Comparison of ENCODE assay signal across 10 mouse cellular contexts in genomic region chr15:99974476-99975220, GRCm38 (mm10). TPM values are rescaled to one million over a fixed set of nuclear protein-coding genes. Genes with fewer than 3 reads are reported as not detected.
DNase-seq lines count a peak whose midpoint lies in the region; ATAC-seq and TF ChIP-seq lines count a peak whose summit lies in the region.
"Had no signal": no experiment of that assay in that cellular context is flagged by ENCODE, and none has a peak within 500 bp of the region (broad histone marks: within the 10 kb centered on the region; RNA-seq: fewer than 3 reads in every experiment).

No protein-coding gene starts in this region.

- peaks cover 9% of the 10 kb centered on the region for H3K4me1 ChIP-seq in midbrain, embryonic 10.5 days
- peaks cover 11% of the 10 kb centered on the region for H3K4me1 ChIP-seq in midbrain, embryonic 15.5 days
- no peaks in the 10 kb centered on the region for H3K4me1 ChIP-seq in intestine, postnatal 0 days (replicated peaks; ENCODE audit: control insufficient read depth, insufficient read depth, low read length)
- no peaks in the 10 kb centered on the region for H3K4me1 ChIP-seq in stomach, embryonic 15.5 days

- no peaks in the 10 kb centered on the region for H3K36me3 ChIP-seq in midbrain, embryonic 10.5 days
- no peaks in the 10 kb centered on the region for H3K36me3 ChIP-seq in midbrain, embryonic 15.5 days (replicated peaks)
- H3K36me3 ChIP-seq in intestine, postnatal 0 days (ENCODE audit: control insufficient read depth, insufficient read depth): no peaks in the 10 kb centered on the region
- no peaks in the 10 kb centered on the region for H3K36me3 ChIP-seq in stomach, embryonic 15.5 days
- H3K36me3 ChIP-seq: limb, embryonic 15.5 days had no signal

- H3K4me3 ChIP-seq in midbrain, embryonic 10.5 days: peak overlapping the region; percentile 76
- H3K4me3 ChIP-seq in midbrain, embryonic 15.5 days: no peak overlapping the region
- H3K4me3 ChIP-seq in intestine, postnatal 0 days (ENCODE audit: low read depth, low read length): peak overlapping the region; percentile 78
- H3K4me3 ChIP-seq in stomach, embryonic 15.5 days (replicated peaks): no peak overlapping the region

- TF ChIP-seq CTCF in intestine, postnatal 0 days (IDR thresholded peaks at IDR 0.05; ENCODE audit: low read depth): no peak

- ATAC-seq in midbrain, embryonic 15.5 days (replicated peaks): no peak
- ATAC-seq in intestine, postnatal 0 days: no peak
- no peak for ATAC-seq in stomach, embryonic 15.5 days (ENCODE audit: insufficient read depth, low FRiP score, low read depth)
- no peak for ATAC-seq in inflammation-experienced regulatory T-cells, adult 6 months

- no peaks in the 10 kb centered on the region for H3K27me3 ChIP-seq in midbrain, embryonic 10.5 days (ENCODE audit: low read depth, poor library complexity, severe bottlenecking)
- no peaks in the 10 kb centered on the region for H3K27me3 ChIP-seq in midbrain, embryonic 15.5 days (replicated peaks)
- H3K27me3 ChIP-seq in intestine, postnatal 0 days (replicated peaks; ENCODE audit: control insufficient read depth, insufficient read depth, low read length): no peaks in the 10 kb centered on the region
- no peaks in the 10 kb centered on the region for H3K27me3 ChIP-seq in stomach, embryonic 15.5 days (replicated peaks)
- H3K27me3 ChIP-seq: limb, embryonic 15.5 days had no signal

- 81% methylated on average over 2 of the region's 2 CpGs for WGBS in midbrain, embryonic 10.5 days
- 85% methylated on average over 2 of the region's 2 CpGs for WGBS in midbrain, embryonic 15.5 days
- WGBS in intestine, postnatal 0 days: 28% methylated on average over 2 of the region's 2 CpGs
- 62% methylated on average over 2 of the region's 2 CpGs for WGBS in stomach, embryonic 15.5 days

- H3K9me3 ChIP-seq in midbrain, embryonic 10.5 days (replicated peaks): no peaks in the 10 kb centered on the region
- H3K9me3 ChIP-seq in midbrain, embryonic 15.5 days: no peaks in the 10 kb centered on the region
- H3K9me3 ChIP-seq in intestine, postnatal 0 days (ENCODE audit: control insufficient read depth): no peaks in the 10 kb centered on the region
- H3K9me3 ChIP-seq in stomach, embryonic 15.5 days: no peaks in the 10 kb centered on the region
- H3K9me3 ChIP-seq: limb, embryonic 15.5 days had no signal

- no peak overlapping the region for H3K4me2 ChIP-seq in midbrain, embryonic 15.5 days
- H3K4me2 ChIP-seq in intestine, postnatal 0 days (replicated peaks; ENCODE audit: low read depth): peak overlapping the region; percentile 76
- peak overlapping the region; percentile 51; the same call in 1 of the 2 replicates for H3K4me2 ChIP-seq in stomach, embryonic 15.5 days

- H3K9ac ChIP-seq in midbrain, embryonic 15.5 days: no peak overlapping the region
- H3K9ac ChIP-seq in intestine, postnatal 0 days (ENCODE audit: low read depth, low read length): no peak overlapping the region
- no peak overlapping the region for H3K9ac ChIP-seq in stomach, embryonic 15.5 days

- DNase-seq in heart, adult 11 months: peak; percentile 66
- DNase-seq in heart, adult 8-10 months (ENCODE audit: low spot score): no peak
- DNase-seq in midbrain, embryonic 10.5 days (ENCODE audit: low spot score): no peak
- no peak for DNase-seq in testis, postnatal 14 days (ENCODE audit: low spot score)
- DNase-seq: cerebellum, adult 2 months had no signal

- H3K27ac ChIP-seq in midbrain, embryonic 10.5 days (replicated peaks): no peak overlapping the region
- H3K27ac ChIP-seq in midbrain, embryonic 15.5 days: no peak overlapping the region
- H3K27ac ChIP-seq in intestine, postnatal 0 days (ENCODE audit: low read depth, low read length): no peak overlapping the region
- H3K27ac ChIP-seq in stomach, embryonic 15.5 days: no peak overlapping the region

RNA-seq across cellular contexts. Expression of gene Larp4, which starts 4.8 kb away (rescaled TPM):
- total RNA-seq in heart, adult 8-10 months (2022): 10 to 100 TPM; 41.2 to 61.1 (median 53.9) TPM
- 35.5 and 37.3 TPM in 2 replicates for polyA plus RNA-seq in midbrain, embryonic 10.5 days (2016; fragmentation: Nextera tagmentation; extraction: Ambion mirVana)
- 19.8 and 21.4 TPM in 2 replicates for polyA plus RNA-seq in midbrain, embryonic 15.5 days (2015; fragmentation: Nextera tagmentation; extraction: Ambion mirVana)
- 29.7 and 32.5 TPM in 2 replicates for polyA plus RNA-seq in intestine, postnatal 0 days (2015; fragmentation: Nextera tagmentation; extraction: Ambion mirVana)
- polyA plus RNA-seq in stomach, embryonic 15.5 days (2015; fragmentation: Nextera tagmentation; extraction: Ambion mirVana): 34.2 and 39.3 TPM in 2 replicates
- polyA plus RNA-seq in inflammation-experienced regulatory T-cells, adult 6 months (2017; shearing (Covaris generic)): 10 to 100 TPM; 40.2 to 43.1 (median 41.0) TPM

RNA-seq across cellular contexts. Expression of gene Fam186a, which starts 7.8 kb away (rescaled TPM):
- total RNA-seq in heart, adult 8-10 months (2022): under 1 TPM; 0.08 to 0.50 (median 0.15) TPM
- polyA plus RNA-seq in midbrain, embryonic 10.5 days (2016; fragmentation: Nextera tagmentation; extraction: Ambion mirVana): not detected in 2 replicates
- polyA plus RNA-seq in midbrain, embryonic 15.5 days (2015; fragmentation: Nextera tagmentation; extraction: Ambion mirVana): 0.09 TPM in 1 of 2 replicates, not detected in the other
- polyA plus RNA-seq in intestine, postnatal 0 days (2015; fragmentation: Nextera tagmentation; extraction: Ambion mirVana): not detected in 2 replicates
- polyA plus RNA-seq in stomach, embryonic 15.5 days (2015; fragmentation: Nextera tagmentation; extraction: Ambion mirVana): not detected in 2 replicates
- not detected for polyA plus RNA-seq in inflammation-experienced regulatory T-cells, adult 6 months (2017; shearing (Covaris generic))
- polyA plus RNA-seq: limb, embryonic 15.5 days had no signal

Comparison
In these comparisons a context has a peak if more than half of its experiments do, and no peak if none do; other contexts are left out.
1. H3K4me3 ChIP-seq: peak in midbrain, embryonic 10.5 days (single experiment) and intestine, postnatal 0 days (single experiment); none in midbrain, embryonic 15.5 days (single experiment) and stomach, embryonic 15.5 days (single experiment).